Mouse (Mus musculus) heart, adult 11 months (tissue): ENCODE data around the gene Polr2h.

ENCODE experiments used
- DNase-seq: peaks from one replicate; pipeline ENCODE4 v3.0.0; 2022

Polr2h gene

GRCm38 (mm10) chr16:20701729-20702521 is 15.5 kb upstream of the Polr2h start:
- DNase-seq = peak; percentile 87

- DNase-seq = peak; percentile 96
Observed at GRCm38 (mm10) chr16:20702522-20702893, 15.0 kb upstream of the Polr2h start.

DNA sequence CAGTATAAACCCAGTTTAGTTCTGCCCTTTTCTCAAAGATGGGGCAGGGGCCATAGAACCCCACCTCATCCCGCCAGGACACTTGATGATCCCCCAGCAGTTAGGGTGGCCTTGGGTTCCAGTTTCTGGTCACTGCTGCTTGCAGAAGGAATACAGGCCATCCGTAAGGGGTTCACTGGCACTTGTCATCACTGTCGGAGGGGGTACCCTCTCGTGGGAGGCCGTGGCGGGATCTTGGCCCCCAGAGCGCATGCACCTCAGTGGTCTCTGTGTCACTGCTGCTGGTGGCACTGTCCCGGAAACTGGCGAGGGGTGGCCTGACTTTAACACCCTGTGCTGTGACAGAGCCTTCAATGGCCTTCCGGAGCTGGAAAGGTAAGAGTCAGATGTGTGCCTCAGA is 14.4 kb upstream of the Polr2h start:
- DNase-seq = peak; percentile 87

DNA sequence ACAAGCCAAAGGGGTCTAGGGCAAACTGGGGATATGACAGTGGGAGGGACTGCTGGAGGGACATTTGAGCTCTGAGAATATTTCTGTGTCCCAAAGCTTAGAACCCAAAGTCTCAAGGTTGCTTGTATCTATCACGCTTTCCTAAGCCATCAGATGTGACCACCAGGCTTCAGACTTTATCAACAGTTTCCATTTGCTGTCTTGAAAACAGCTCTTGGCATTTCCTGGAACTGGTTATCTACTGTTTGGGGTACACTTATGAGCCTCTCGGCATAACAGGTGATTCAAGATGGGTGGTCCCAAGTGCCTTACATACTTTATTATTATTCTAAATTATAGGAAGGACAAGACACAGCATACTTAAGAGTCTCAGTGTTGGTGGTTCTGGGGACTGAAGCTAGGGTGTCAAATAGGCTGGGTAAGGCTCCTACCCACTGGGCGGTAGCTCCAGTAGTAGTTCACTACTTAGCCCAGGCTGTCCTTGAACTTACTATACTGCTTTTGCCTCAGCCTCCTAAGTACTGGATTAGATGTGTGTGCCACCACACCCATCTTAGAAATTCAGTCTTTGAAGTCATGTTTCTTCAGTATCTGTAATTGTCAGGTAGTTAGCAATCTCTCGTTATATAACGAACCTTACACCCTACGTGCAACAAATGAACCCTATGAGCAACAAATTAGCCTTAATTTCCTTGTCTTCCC is 13.6 kb upstream of the Polr2h start:
- DNase-seq = no peak

DNA sequence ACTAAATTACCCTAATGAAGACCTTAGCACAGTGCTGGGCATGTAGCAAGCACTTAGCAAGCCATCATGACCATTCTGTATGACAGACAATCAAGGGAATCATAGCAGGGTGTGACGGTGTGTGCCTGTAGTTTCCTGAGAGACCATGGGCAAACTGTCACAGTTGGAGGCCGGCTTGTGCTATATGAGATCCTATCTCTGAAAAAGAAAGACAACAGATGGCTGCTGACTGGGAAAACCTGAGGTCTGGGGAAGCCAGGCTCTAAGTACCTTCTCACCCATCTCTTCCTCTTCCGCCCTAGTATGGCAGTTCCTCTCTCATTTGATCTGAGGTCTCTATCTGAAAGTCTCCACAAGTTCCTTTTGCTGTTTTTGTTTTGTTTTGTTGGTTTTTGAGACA is 11.7 kb upstream of the Polr2h start:
- no peak for DNase-seq

- peak; percentile 93 for DNase-seq
Observed at GRCm38 (mm10) chr16:20706407-20707055, 10.9 kb upstream of the Polr2h start.

DNA sequence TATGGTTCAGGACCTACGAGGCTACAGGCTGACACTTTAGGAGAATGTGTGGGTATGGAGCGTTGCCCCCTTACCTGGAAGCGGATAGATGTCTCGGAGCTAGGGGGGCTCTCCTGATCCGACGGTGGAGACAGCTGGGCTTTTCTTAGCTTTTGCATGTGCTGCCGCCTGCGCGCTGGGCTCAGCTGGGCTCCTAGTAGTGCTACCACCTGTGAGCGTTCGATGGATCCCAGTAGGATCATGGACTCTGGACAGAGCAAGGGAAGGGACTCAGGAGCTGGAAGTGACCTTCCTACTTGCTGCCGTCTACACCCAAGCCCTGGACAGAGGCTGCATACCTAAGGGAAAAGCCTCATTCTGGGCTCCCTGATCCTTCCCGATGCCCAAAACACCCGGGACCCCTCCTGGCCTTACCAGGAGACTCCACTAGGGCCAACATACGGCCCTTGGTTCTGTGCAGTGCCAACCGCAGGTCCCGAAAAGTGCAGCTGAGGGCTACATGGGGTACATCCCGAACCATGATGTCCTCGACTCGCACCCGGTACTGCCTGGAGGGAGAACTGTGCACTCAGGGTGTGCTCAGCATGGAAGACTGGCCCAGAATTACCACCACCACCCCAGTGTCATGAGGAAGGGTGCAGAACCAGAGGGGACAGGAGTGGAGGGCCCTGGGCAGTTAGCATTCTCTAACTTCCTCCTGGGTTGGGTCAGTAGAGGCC is 9.1 kb upstream of the Polr2h start:
- peak; percentile 86 for DNase-seq

GRCm38 (mm10) chr16:20708939-20709734 is 8.3 kb upstream of the Polr2h start:
- DNase-seq = peak; percentile 90

- DNase-seq = peak; percentile 88
Observed at GRCm38 (mm10) chr16:20710370-20710769, 7.1 kb upstream of the Polr2h start.

- DNase-seq = no peak
Observed at GRCm38 (mm10) chr16:20710810-20711209, 6.7 kb upstream of the Polr2h start.

DNA sequence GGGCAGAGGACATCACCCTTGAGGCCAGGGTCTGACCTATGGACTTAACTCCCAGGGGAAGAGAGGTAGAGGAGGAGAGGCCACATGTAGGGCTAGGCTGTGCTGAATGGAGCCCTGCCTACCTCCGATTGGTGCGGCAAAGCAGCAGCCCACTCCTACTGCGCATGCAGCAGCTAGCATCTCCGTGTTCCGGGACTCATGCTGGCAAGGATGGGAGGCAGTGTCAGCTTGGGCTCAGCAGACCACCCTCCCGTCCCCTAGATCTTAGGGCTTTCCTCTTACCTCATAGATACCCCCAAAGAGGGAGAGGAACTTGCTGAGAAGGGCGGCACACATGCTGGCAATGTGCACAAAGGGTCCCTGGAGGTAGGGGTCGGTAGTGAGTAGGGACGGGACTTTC is 5.3 kb upstream of the Polr2h start:
- peak; percentile 91 for DNase-seq

DNA sequence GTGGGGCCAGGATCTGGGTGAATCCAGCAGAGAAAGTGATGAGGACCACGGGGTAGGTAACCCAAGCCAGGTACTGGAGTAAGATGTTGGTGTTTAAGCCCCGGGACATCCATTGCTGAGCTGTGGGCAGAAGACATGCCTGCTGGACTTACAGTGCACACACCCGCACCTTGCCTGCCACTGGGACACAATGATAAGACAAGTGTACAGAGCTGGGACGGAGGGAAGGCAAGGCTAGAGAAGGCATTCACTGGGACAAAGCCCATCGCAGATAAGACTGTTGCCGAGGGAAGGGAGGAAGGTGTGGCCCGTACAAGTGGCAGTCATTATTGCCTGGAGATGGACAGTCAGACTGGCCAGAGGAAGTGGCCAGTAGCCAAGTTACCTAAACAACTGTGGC is 4.6 kb upstream of the Polr2h start:
- peak; percentile 90 for DNase-seq

- peak; percentile 90 for DNase-seq
Observed at GRCm38 (mm10) chr16:20714307-20715080, 3.0 kb upstream of the Polr2h start.

DNA sequence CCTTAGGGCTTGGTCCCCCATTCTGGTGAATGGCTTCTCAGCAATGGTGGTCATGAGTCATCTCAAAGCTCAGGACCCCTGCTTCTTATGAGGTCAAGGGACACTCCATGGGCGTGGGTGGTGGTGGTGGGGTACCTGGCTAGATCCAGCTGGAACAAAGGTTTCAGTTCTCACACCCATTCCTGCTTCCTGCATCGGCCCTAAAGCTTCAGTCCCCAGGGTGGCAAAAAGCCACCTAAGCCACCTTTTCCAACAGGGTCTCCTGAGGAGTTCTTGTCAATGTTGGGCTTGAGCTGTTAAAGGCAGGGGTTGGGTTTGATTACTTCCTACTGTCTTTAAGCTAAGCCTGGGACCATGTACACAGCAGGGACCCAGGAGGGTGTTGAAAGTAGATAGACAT is 2.3 kb upstream of the Polr2h start:
- DNase-seq = peak; percentile 88

DNA sequence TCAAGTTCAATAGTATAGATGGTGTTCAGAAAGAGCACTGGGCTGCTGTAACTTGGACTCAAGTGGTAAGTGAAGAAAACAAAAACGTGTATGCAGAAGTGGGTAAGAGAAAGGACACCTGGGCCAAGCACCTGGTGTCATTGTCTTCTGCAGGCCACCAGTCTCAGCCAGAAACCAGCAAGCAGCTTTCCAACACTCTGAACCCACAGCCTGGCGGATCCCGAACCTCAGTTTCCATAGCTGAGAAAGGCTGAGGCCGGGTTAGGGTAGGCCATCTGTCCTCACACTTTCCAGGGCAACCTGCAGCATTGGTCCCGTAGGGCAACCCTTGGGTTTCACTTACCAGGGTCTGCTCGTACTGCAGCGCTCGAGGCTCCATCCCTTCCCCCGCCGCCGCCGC is 1.9 kb upstream of the Polr2h start:
- no peak for DNase-seq

GRCm38 (mm10) chr16:20715976-20716840 is 1.3 kb upstream of the Polr2h start:
- DNase-seq = peak; percentile 99

DNA sequence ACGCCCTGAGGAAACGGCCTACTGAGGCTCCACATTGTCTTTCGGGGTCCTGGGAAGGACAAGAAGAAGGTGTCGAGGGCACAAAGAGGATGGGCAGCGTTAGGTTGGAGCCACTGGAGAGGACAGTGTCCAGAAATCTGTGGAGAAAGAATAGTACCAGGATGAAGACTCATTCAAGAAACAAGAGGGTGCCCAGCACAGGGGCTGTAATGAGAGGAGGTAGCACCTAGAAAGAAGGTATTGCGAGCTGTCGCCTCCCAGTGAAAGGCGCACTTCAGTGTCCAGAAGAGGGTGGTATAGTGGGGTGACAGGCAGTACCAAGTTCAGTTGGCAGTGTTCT is 654 bp upstream of the Polr2h start:
- DNase-seq = no peak

DNA sequence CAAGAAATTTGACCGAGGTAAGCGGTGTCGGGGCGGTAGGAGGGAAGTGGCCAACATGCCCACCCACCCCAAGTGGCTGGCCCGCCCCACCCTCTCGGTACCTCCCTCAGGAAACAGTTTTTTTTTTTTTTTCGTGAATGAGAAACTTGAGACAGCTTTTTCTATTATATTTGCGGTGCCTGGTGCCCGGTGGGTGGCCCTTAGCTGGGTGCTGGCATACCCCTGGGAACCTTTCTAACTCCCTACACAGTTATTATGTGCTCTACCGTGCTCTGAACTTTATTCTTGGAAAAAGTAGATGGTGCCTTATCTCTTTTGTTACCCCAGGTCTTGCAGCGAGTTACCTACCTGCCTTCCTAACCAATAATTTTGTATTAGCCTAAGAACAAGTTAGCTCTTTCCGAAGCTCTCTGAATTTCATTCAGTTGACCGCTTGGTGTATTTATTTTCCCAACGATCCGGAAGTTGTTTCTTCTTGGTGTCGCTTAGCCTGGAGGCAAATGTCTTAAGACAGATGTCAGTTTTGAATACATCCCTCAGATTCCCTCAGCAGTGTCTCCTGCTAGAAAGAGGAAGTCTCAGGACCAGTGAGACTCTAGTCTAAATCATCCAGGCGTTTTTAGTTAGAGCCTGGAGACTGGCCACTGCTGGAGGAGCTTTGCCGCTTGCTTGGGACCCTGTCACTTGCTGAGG is 659 bp downstream of the Polr2h start:
- DNase-seq = no peak

DNA sequence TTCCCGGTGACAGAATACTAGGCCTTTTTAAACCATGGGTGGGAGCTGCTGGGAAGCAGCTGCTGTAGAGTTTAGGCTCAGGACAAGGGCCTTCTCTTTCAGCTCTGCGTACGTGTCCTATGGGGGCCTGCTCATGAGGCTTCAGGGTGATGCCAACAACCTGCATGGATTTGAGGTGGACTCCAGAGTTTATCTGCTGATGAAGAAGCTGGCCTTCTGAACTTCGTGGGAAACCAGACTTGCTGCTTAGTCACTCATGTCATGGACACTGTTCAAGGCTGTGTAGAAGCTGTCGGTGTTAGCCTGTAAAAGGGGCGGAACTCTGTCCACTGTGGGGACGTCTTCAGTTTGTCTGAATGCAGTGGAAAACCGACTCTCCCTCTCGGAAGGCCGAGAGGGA is 4.3 kb downstream of the Polr2h start:
- peak; percentile 87 for DNase-seq

- DNase-seq = no peak
Observed at GRCm38 (mm10) chr16:20722736-20723135, 5.3 kb downstream of the Polr2h start.
